Mouse (Mus musculus) left cerebral cortex, adult 2 months (tissue): ENCODE measurements around the gene Lrig1. TPM values are rescaled to one million over a fixed set of nuclear protein-coding genes. Genes with fewer than 3 reads are reported as not detected.

Experiments used
- DNase-seq, 2 experiments: peaks; one replicate each; pipeline ENCODE4 v3.0.0; 2021 to 2022; ENCODE audit warnings: low spot score in 2 of 2, mixed read lengths in 1 of 2; ENCODE audit errors: extremely low spot score in 1 of 2
- H3K27ac ChIP-seq: fragments of 200-600 bp; 2 replicates; pipeline ENCODE4 v1.8.1; 2022
- H3K4me3 ChIP-seq: fragments of 200-600 bp; 2 replicates; pipeline ENCODE4 v1.8.1; 2022
- CTCF ChIP-seq: fragments of 200-600 bp; IDR thresholded peaks from 2 replicates; pipeline ENCODE4 v1.8.1; 2022; ENCODE audit warnings: antibody characterized with exemption, mild to moderate bottlenecking, moderate library complexity
- intact Hi-C: fragments of 180-260 bp; cut with DNase I; formaldehyde crosslinking; loops from one replicate; pipeline ENCODE4 v1.15.1; 2025
- long read RNA-seq, 2 experiments: library from polyadenylated mRNA; stranded (forward); transcript quantifications; one replicate each; pipeline ENCODE4 v2.0.0; 2021; ENCODE audit warnings: borderline mapping rate in 2 of 2
- total RNA-seq, 2 experiments: library from RNA; stranded (reverse); gene quantifications; 2 replicates each; pipeline ENCODE4 v1.2.3; 2021

The Lrig1 gene
- total RNA-seq: 10 to 100 TPM; 26.0 to 27.3 TPM
- long read RNA-seq, experiment 1, full-length matches to known transcripts: 30 of 42 reads
- long read RNA-seq, experiment 1, partial matches to known transcripts: 6 of 42 reads
- long read RNA-seq, experiment 1, other reads (novel, unspliced or antisense): 6 of 42 reads
- long read RNA-seq, experiment 2, full-length matches to known transcripts: 31 of 43 reads
- long read RNA-seq, experiment 2, partial matches to known transcripts: 10 of 43 reads
- long read RNA-seq, experiment 2, other reads (novel, unspliced or antisense): 2 of 43 reads

GRCm38 (mm10) chr6:94700067-94700491, at the start of gene Lrig1:
Gene Lrig1, minus strand, starts transcription at chr6:94700158.
- H3K27ac ChIP-seq: peak within 1 kb of the TSS; percentile 81
- DNase-seq: peak; percentile 95 to 96
- peak within 1 kb of the TSS; percentile 66 for H3K4me3 ChIP-seq
- intact Hi-C loops: no loop called here
- TF ChIP-seq CTCF: no peak

- Histone ChIP-seq H3K4me3 (no peak overlapping the region), H3K27ac (no peak overlapping the region)
- intact Hi-C loops: no loop called here
- TF ChIP-seq CTCF: no peak
- DNase-seq: no peak
Measured at GRCm38 (mm10) chr6:94749626-94750025, 49.7 kb upstream of the Lrig1 start.

- DNase-seq: no peak
- no peak overlapping the region for H3K4me3 ChIP-seq
- TF ChIP-seq CTCF: no peak
- intact Hi-C loops: no loop called here
- no peak overlapping the region for H3K27ac ChIP-seq
Measured at GRCm38 (mm10) chr6:94748361-94748760, 48.4 kb upstream of the Lrig1 start.

- TF ChIP-seq CTCF: no peak
- intact Hi-C loops: no loop called here
- Histone ChIP-seq H3K4me3 (no peak overlapping the region), H3K27ac (no peak overlapping the region)
- DNase-seq: no peak
Measured at GRCm38 (mm10) chr6:94740117-94740729, 40.3 kb upstream of the Lrig1 start.

GRCm38 (mm10) chr6:94738647-94739046, 38.7 kb upstream of the Lrig1 start:
- Histone ChIP-seq H3K27ac (no peak overlapping the region), H3K4me3 (no peak overlapping the region)
- no peak for TF ChIP-seq CTCF
- intact Hi-C loops: no loop called here
- DNase-seq: no peak

GRCm38 (mm10) chr6:94733878-94734277, 33.9 kb upstream of the Lrig1 start:
- no peak overlapping the region for H3K4me3 ChIP-seq
- no peak for DNase-seq
- no peak overlapping the region for H3K27ac ChIP-seq
- intact Hi-C loops: no loop called here
- TF ChIP-seq CTCF: no peak

- TF ChIP-seq CTCF: no peak
- DNase-seq: no peak
- H3K4me3 ChIP-seq: no peak overlapping the region
- no peak overlapping the region for H3K27ac ChIP-seq
- intact Hi-C loops: no loop called here
Measured at GRCm38 (mm10) chr6:94729847-94730246, 29.9 kb upstream of the Lrig1 start.

GRCm38 (mm10) chr6:94729132-94729531, 29.2 kb upstream of the Lrig1 start:
- no peak for TF ChIP-seq CTCF
- intact Hi-C loops: no loop called here
- Histone ChIP-seq H3K27ac (no peak overlapping the region), H3K4me3 (no peak overlapping the region)
- no peak for DNase-seq

GRCm38 (mm10) chr6:94724612-94725011, 24.7 kb upstream of the Lrig1 start:
- H3K27ac ChIP-seq: no peak overlapping the region
- DNase-seq: no peak
- no peak overlapping the region for H3K4me3 ChIP-seq
- no peak for TF ChIP-seq CTCF
- intact Hi-C loops: no loop called here

GRCm38 (mm10) chr6:94718607-94719346, 18.8 kb upstream of the Lrig1 start:
- no peak for DNase-seq
- no peak for TF ChIP-seq CTCF
- intact Hi-C loops: no loop called here
- Histone ChIP-seq H3K27ac (no peak overlapping the region), H3K4me3 (no peak overlapping the region)

- Histone ChIP-seq H3K4me3 (no peak overlapping the region), H3K27ac (no peak overlapping the region)
- no peak for DNase-seq
- TF ChIP-seq CTCF: no peak
- intact Hi-C loops: no loop called here
Measured at GRCm38 (mm10) chr6:94717705-94718489, 17.9 kb upstream of the Lrig1 start.

GRCm38 (mm10) chr6:94715645-94715940, 15.6 kb upstream of the Lrig1 start:
- no peak for TF ChIP-seq CTCF
- DNase-seq: no peak
- H3K27ac ChIP-seq: no peak overlapping the region
- H3K4me3 ChIP-seq: no peak overlapping the region
- intact Hi-C loops: no loop called here
